Mouse (Mus musculus) adrenal gland, postnatal 25 days (tissue): ENCODE results near the gene Zp2. TPM values are rescaled to one million over a fixed set of nuclear protein-coding genes. Genes with fewer than 3 reads are reported as not detected.

Experiments used
- total RNA-seq: library from RNA; stranded (reverse); gene quantifications from 2 replicates; pipeline ENCODE4 v1.2.3, GENCODE M21; 2021

The Zp2 gene
- total RNA-seq, 1 experiment from 2014 or later, result 0.36 TPM

Other genes starting within 250 kb of the Zp2 start
- 7.7 and 11.4 TPM in 2 replicates for gene Lyrm1, start 249.4 kb downstream of the Zp2 start, total RNA-seq
- gene Dcun1d3, start 249.0 kb downstream of the Zp2 start, total RNA-seq, result 27.5 and 28.3 TPM in 2 replicates
- not detected in 2 replicates for gene Dnah3, start 50.0 kb downstream of the Zp2 start, total RNA-seq
- gene Tmem159, start 42.9 kb downstream of the Zp2 start, total RNA-seq, result 80.3 and 83.9 TPM in 2 replicates
- 0.24 and 0.48 TPM in 2 replicates for gene Anks4b, start 28.6 kb upstream of the Zp2 start, total RNA-seq
- gene Crym, start 56.8 kb upstream of the Zp2 start, total RNA-seq, result 1.6 and 3.3 TPM in 2 replicates
- not detected in 2 replicates for gene Abca14, start 58.7 kb upstream of the Zp2 start, total RNA-seq
- not detected in 2 replicates for gene Abca15, start 183.4 kb upstream of the Zp2 start, total RNA-seq